Mouse (Mus musculus) bone marrow macrophage, adult 2 months (primary cell): ENCODE measurements around the gene Mettl7a1.

Source experiments
- CTCF ChIP-seq: IDR thresholded peaks from 2 replicates; pipeline ENCODE4 v1.5.1; 2012; ENCODE audit warnings: low read depth, mild to moderate bottlenecking, low read length, moderate library complexity
- POLR2A ChIP-seq: IDR thresholded peaks from 2 replicates; pipeline ENCODE4 v1.6.1; 2012; ENCODE audit warnings: mild to moderate bottlenecking, low read depth, low read length, borderline replicate concordance

DNA sequence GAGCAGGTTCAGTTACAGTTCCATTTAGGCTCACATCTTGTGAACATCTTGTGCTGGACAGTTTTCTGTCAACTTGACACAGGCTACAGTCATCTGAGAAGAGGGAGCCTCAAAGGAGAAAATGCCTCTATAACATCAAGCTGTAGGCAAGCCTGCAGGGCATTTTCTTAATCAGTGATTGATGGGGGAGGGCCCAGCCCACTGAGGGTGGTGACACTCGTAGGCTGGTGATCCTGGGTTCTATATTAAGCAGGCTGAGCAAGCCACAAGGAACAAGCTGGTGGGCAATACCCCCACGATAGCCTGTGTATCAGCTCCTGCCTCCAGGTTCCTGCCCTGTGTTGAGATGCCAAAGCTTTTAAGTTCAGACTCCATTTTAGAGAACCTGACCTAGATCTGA is 35.0 kb upstream of the Mettl7a1 start:
- TF ChIP-seq POLR2A (no peak), CTCF (no peak)
